Mouse (Mus musculus) megakaryocyte progenitor cell, adult 5-6 weeks (primary cell): ENCODE results near the gene Enoph1. TPM values are rescaled to one million over a fixed set of nuclear protein-coding genes. Genes with fewer than 3 reads are reported as not detected.
A peak's percentile ranks its signal among the peaks of the same experiment; 100 is the strongest.

Experiments used
- ATAC-seq: replicated peaks from 2 replicates; pipeline ENCODE4 v1.8.0; 2016; ENCODE audit warnings: mild to moderate bottlenecking, moderate TSS enrichment, inconsistent platforms; ENCODE audit not compliant: poor library complexity
- total RNA-seq, 2 experiments: library from RNA; stranded (forward) in 1 of 2; stranded (reverse) in 1 of 2; fragments of 157-497, 149-512 nt in 1 of 2; fragments of 200-1000 nt in 1 of 2; gene quantifications; 2 replicates each; pipeline versions ENCODE4 v1.2.3 to v1.2.4; 2015 to 2017

The Enoph1 gene
- 46.5 and 46.8 TPM in 2 replicates for total RNA-seq (2015)
- total RNA-seq (2017), result 45.9 and 47.4 TPM in 2 replicates

DNA sequence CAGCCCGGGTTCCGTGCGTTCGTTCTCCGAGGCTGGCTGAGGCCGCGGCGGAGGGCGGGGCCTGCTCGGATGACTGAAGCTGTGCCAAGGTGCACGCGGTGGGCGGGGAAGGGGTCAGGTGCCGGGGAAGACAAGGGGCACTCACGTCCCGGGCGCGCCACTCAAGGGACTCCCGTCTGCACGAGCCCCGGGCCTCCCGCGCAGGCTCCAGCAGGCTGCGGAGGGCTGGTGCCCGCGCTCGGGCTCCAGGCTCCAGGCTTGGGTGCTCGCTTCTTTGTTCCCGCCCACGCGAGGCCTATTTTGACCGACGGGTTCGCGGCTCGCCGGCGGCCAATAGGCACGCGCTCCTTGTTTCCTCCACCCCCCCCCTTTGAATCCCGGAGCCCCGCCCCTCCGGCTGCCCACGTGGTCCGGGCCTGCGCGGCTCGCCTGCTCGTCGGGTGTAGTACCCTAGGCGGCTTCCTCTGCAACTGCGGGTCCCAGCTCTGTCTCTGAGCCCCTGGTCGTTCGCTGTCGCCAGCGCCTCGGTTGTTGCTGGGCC lies at the start of gene Enoph1, which contains the start of gene Hnrnpdl:
Gene Enoph1, plus strand, starts transcription at position 384 of the 541 bp plus-strand sequence.
Gene Hnrnpdl, minus strand, starts transcription at position 63 of the 541 bp plus-strand sequence.
- peak; percentile 59 for ATAC-seq

DNA sequence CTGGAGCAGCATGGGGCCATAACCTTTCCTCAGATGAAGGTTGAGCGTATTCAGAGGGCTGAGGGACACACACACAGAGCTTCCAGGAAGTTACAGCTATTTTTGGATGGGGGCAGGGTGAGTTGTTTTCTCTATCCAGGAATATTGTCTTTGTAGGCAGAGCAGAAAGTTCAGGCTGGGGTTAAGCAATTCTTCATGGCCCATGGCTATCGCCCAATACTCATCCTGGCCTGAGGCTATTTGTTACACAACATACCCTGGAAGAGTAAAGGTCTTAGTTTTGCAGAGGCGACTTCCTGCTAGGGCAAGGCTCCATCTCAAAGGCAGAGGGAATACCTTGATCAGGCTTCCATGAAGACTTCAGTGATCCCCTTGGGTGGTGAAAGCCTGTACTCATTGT lies 45.6 kb upstream of the Enoph1 start:
- no peak for ATAC-seq

DNA sequence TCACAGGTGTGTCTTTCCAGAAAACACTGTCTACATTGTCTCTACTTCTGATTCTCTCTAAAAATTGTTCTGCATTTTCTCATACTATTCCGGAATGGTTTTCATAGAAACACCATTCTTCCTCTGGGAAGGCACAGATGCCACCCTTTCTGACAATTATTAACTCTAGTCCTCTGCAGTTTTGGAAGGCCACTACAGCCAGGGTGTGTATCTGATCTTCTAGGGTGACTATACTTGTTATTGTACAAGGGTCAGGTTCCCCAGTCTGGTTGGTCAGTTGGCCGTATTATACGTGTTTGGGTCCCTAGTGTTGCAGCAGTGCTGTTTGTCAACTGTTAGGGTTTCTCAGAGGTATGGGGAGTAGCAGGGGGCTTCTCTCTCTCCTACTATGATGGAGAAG lies 45.1 kb upstream of the Enoph1 start:
- ATAC-seq, result no peak

DNA sequence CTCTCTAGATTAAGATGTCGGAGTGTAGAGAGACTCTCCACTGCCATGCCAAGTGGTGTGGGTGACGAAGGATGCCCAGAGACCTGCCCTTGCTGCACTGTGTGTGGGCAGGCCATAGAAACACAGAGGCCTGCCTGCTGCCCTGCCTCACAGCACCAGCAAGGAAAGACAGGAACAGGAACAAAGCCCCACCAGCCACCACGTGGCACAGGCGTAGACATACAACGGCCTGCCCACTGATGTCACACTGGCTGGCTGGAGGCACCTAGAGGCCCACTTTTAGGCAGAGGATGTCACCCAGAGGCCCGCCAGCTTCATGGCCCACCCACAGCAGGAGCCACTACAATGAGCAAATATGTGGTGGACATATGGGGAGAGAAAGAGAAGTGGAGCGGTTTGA lies 39.7 kb upstream of the Enoph1 start:
- ATAC-seq, result peak; percentile 76

DNA sequence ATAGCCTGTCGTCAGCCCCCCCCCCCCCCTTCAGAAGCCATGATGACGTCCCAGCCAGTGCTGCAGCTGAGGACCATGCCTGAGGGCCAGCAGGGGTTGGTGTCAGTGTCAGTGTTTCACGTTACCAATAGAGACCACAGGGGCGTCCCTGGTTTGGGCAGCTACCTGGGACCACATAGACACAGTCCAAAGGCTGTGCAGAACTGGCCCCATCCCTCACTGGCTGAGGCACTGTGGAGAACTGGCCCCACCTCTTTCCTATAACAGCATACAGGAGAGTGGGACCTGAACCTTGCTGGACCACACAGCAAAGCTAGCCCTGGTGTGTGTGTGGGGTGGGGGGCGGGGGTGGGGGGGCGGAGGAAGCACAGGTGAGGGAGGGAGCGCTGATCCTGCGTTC lies 39.3 kb upstream of the Enoph1 start:
- ATAC-seq, result no peak

DNA sequence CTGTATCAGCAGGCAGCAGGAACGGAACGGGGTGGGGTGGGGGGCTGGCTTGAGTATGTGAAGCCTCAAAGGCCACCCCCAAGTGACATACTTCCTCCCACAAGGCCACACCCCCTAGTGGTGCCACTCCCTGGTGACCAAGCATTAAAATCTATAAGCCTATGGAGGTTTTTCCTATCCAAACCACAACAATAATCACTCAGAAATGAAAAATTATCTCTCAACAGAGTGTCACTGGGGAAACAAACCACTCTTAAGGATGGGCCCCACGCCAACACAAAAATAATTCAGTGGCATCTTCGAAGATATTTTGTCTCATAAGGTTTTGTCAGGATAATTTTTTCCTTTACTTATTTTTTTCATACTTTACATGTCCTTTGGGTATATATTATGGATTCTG lies 35.9 kb upstream of the Enoph1 start:
- ATAC-seq, result peak; percentile 33; the same call in 1 of the 2 replicates

DNA sequence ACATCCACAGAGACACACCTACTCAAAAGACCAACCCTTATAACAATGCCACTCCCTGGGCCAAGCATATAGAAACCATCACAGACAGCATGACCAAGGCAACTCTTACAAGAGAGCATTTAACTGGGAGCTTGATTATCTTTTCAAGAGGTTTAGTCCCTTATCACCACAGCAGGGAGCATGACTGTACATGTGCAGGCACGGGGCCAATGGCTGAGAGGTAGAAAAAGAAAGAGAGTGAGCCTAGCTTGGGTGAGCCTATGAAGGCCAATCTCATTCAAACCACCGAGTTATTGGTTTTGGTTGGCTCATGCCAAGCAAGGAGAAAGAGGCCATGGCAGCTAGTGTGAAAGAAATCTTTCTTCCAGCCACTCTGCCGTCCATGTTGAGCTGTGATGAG lies 34.4 kb upstream of the Enoph1 start:
- peak; percentile 88 for ATAC-seq

DNA sequence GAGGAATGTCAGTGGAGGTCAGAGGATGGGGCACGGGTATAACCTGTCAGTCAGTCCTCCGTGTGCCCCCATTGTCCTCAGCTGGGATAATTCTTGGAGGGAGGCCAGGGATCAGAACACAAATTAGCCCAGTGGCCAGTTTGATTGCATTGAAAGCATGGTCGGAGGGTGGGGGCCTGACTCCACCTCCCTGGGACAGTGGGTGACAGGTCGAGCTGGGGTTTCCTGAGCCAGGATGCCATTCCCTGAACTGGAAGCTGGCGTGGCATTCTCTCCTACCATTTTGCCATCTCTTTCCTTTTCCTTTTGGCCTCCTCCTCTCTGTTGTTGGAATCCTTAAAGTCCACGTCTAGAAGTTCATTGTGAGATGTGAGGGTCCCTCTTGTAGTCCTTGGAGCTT lies 33.9 kb upstream of the Enoph1 start:
- ATAC-seq, result no peak

DNA sequence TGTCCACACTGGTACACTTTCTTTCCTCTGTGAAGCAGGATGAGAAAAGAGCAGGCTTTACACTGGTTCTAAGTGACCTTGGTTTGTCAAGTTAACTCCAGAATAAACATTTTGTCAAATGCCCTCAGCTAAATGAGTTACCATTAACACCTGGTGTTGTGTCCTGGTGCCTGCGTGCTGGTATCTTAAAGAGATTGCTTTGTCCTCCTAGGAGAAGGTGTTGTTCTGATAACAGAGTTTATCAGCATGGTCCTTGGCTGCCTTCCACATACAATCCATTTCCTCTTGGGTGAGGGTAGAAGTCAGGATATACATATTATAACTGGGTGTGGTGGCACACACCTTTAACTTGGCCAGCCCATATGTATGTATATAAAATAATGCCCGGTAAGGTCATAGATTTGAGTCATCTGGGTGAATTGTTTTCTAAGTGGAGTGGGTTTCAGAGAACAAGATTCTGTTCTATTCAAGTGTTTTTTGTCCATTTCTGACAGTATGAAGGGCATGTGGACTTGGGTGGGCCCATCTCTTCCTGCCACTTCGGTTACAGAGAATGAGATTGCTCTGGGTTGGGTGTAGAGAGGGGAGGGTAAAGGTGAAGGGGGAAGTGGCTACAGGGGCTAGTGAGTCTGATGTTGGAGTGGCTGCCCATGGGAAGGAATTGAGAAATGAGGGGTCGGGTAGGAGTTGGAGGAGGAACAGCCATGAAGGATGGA lies 33.3 kb upstream of the Enoph1 start:
- peak; percentile 42 for ATAC-seq

DNA sequence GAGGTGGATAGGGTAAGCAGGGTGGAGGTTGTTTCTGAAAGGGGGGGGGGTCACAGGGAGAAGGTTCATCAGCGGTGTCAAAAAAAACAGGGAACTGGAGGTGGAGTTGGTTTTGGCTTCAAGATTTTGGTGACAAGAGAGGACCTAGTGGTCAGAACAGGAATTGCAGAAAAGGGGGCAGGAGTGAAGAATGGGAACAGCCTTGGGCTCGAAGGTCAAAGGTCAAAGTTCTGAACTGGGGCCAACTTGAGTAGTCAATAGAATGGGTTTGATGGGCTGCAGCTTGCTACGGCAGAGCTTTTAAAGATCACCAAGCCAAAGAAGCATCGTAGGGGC lies 32.8 kb upstream of the Enoph1 start:
- ATAC-seq, result peak; percentile 33; the same call in 1 of the 2 replicates

DNA sequence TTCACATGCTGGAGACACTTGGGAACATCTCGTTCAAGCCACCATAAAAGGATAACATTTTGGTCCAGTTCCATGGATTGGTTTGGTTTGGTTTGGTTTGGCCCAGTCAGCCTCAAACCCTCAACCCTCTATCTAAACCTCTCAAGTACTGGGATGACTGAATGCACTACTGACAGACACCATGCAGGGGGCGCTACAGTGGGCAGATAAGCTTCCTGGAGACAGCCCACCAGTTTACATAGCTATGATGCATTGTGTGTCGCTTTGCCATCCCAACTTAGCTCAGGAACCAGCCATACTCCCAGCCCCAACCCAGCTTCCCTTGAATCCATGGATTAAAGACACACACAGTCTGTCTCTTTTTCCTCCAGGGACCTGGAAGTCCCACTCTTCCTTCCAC lies 31.3 kb upstream of the Enoph1 start:
- ATAC-seq, result no peak

DNA sequence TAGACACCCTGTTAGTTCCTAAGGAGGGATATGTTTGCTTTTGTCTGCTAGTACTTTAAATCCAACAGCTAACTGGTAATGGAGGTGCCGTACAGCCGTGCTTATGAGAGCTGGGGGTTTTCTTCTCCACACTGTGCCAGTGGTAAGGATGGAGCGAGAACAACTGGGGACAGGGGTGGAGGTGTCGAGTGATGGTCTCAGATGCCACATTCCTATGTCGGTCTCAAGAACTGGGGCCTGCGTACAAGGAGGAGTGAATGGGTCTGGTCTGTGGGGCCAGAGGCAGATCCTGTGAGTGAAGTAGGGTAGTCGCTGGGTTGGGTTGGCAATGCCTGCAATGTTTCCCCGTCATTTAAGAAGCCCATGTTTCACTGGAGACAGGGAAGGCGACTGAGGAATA lies 27.2 kb upstream of the Enoph1 start:
- no peak for ATAC-seq

DNA sequence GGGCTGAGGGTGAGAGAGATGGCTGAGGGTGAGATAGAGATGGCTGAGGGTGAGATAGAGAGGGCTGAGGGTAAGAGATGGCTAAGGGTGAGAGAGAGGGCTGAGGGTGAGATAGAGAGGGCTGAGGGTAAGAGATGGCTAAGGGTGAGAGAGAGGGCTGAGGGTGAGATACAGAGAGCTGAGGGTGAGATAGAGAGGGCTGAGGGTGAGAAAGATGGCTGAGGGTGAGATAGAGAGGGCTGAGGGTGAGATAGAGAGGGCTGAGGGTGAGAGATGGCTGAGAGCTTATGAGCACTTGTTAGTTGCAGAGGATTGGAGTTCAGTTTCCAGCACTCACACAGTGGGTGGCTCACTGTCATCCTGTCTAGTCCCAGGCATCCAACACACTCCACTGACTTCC lies 19.7 kb upstream of the Enoph1 start:
- peak; percentile 52 for ATAC-seq

DNA sequence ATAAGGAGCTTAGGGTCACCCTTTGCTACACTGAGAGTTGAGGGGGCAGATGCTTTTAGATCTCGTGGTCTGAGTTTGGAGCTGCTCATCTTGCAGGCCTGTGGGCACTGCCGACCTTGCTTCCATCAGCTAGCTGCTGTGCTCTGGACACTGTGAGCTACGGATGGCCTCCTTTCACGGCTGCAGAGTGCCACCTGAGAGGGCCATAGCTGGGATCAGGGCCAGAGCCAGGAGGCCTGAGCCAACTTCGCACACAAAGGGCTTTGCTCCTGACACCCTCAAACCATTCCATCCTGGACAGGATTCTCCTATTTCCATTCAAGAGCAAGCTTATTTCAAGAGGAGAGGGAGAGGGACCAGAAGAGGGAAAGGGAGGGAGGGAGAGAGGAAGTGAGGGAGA lies 15.4 kb upstream of the Enoph1 start:
- ATAC-seq, result no peak

DNA sequence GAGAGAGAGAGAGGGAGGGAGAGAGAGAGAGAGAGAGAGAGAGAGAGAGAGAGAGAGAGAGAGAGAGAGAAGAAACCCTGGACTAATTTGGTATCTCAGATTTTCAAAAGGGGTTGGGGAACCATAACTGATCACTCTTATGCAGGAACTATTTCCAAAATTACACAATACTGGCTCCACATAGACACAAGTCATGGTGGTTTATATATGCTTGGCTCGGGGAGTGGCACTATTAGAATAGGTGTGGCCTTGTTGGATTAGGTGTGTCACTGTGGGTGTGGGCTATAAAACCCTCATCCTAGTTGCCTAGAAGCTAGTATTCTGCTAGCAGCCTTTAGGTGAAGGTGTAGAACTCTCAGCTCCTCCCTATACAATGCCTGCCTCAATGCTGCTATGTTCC lies 14.9 kb upstream of the Enoph1 start:
- ATAC-seq, result peak; percentile 71

DNA sequence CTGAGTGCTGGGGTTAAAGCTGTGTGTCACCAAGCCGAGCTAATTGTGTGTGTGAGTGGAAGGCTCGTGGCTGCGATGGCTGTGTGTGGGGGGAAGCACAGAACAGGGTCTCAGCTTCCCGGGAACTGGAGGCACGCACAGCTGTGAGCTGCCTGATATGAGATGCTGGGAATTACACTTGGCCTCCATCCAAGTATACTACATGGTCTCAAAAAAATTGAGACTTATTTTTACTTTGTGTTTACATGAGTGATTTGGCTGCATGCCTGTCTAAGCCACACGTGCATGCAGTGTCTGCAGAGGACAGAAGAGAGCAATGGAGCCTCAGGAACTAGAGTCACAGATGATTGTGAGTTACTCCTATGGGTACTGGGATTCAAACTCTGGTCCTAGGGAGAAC lies 9.7 kb upstream of the Enoph1 start:
- no peak for ATAC-seq

DNA sequence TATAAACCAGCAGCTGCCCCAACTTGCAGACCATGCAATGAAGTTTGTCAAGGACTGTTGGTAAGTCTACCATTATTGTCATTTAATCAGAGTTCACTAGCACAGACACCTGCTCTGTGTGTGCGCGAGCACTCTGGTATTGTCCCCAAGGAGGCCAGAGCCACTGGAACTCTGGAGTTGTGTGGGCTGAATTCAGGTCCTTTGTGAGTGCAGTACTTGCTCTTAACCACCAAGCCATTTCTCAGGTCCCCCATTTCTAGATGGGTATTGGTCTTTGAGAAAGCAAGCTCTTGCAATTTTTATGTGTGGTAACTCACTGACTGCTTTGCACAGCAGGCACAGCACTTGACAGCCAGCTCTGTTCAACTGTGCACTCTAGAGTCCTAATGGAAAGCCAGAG lies 7.7 kb upstream of the Enoph1 start:
- peak; percentile 50 for ATAC-seq

DNA sequence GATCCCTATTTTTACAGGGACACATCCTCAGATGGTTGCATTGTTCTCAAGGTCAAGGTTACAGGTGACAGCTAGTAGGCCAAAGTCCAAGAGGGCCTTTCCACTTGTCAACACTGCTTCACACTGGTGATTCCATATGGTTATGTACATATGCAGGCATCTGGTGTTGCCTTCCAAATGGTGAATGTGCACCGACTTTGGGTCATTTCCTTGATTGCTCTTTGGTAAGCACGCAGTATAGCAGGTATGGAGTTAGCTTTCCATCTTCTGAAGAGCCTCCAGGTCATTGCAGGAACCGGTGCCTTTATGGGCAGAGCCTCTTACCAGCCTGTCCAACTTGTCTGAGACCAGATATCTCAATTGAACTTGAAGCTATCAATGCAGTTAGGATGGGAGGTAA lies 7.1 kb upstream of the Enoph1 start:
- no peak for ATAC-seq

DNA sequence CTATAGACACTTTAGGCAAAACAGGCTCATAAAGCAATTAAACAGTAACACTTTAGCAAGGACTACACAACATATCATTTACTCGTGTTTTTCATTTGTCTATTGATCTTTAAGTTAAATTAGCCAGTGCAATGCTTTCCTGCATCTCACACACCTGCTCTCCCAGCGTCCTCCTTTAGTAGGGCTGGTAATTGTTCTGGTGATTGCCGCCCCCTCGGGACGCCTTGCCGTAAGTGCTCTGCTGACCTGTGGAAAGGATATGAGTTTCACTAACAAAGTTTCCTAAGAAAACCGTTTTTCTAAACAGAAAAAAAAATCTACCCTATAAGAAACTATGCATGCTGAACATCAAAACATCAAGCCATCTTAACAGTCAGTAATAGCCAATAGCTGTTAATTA lies 3.8 kb upstream of the Enoph1 start:
- ATAC-seq, result no peak

DNA sequence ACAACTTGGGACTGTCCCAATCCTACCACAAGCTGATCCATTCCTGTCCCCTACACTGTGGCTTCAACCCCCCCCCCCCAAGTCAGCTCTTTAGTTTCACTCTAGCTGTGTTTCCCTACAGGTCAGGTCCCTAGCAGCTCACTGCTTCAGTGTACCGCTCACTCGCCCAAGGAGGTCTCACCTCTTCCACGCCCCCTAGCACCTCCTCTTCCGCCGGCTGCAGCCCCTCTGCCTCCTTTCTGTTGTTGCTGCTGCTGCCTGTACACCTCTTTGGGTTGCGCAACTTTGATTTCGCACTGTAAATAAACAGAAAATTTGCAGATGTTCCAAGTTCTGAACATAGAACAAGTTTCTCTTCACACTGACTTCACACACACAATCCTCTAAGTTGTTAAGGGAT lies 3.1 kb upstream of the Enoph1 start:
- ATAC-seq, result no peak

DNA sequence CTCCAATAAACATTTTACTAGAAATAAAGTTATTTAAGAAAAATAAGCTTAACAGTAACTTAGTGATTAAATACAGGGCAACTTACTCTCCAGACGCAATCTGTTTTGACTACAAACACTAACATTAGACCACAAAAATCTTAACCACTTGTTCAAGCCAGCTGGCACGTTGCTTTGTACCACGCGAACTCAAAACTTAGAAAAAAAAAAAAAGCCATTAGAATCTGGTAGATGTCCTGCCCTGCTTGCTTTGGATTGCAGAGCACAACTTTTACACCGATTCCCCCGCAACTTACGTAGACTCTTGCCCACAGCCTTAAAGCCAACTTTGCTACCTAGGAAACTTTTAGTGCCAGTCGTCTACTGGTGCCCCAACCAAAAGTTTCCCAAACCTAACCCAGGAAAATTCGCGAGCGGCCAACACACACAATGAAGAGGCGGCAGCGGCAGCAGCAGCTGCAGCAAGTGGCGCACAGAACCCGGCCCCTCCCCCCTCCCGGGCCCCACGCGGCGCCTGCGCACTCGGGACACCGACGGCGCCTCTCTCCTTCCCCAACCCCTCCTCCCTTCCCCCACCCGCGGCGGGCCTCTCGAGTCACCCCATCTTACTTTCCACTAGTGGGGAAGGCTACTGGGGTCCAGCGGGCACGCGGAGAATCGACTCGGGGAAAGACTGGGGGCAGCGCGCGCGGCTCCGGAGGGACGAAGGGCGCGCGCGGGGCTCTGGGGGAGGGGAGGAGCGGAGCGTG lies 1.6 kb upstream of the Enoph1 start:
- peak; percentile 24 for ATAC-seq
